Mouse (Mus musculus): ENCODE data around the gene Galns. TPM values are rescaled to one million over a fixed set of nuclear protein-coding genes. Genes with fewer than 3 reads are reported as not detected.

Gene Galns
- polyA plus RNA-seq, 1 experiment from 2014 or later, result 4.5 TPM

GRCm38 (mm10) chr8:122546066-122546755, 65.1 kb downstream of the Galns start:
- no peak overlapping the region for H3K4me2 ChIP-seq (replicated peaks)
- H3K4me3 ChIP-seq, result no peak overlapping the region
- no peak overlapping the region for H3K27ac ChIP-seq (replicated peaks)
- no peaks in the 10 kb centered on the region for H3K9me3 ChIP-seq
- H3K36me3 ChIP-seq, result no peaks in the 10 kb centered on the region
- no peak for ATAC-seq (replicated peaks)
- H3K9ac ChIP-seq (replicated peaks), result no peak overlapping the region
- H3K27me3 ChIP-seq, result peaks cover 14% of the 10 kb centered on the region
- WGBS, result 88% methylated on average over 7 of the region's 7 CpGs
- H3K4me1 ChIP-seq, result peaks cover 14% of the 10 kb centered on the region

GRCm38 (mm10) chr8:122544138-122544537, 67.1 kb downstream of the Galns start:
- H3K27me3 ChIP-seq, result no peaks in the 10 kb centered on the region
- WGBS, result 86% methylated on average over 8 of the region's 8 CpGs
- no peak overlapping the region for H3K4me3 ChIP-seq
- no peak for ATAC-seq (replicated peaks)
- H3K4me1 ChIP-seq, result no peaks in the 10 kb centered on the region
- H3K9me3 ChIP-seq, result no peaks in the 10 kb centered on the region
- no peak overlapping the region for H3K4me2 ChIP-seq (replicated peaks)
- H3K9ac ChIP-seq (replicated peaks), result no peak overlapping the region
- no peaks in the 10 kb centered on the region for H3K36me3 ChIP-seq
- no peak overlapping the region for H3K27ac ChIP-seq (replicated peaks)

- Histone ChIP-seq H3K4me3 (no peak overlapping the region), H3K9ac (replicated peaks) (no peak overlapping the region), H3K4me2 (replicated peaks) (no peak overlapping the region), H3K36me3 (no peaks in the 10 kb centered on the region), H3K4me1 (no peaks in the 10 kb centered on the region), H3K9me3 (no peaks in the 10 kb centered on the region), H3K27ac (replicated peaks) (no peak overlapping the region), H3K27me3 (no peaks in the 10 kb centered on the region)
- 88% methylated on average over 9 of the region's 9 CpGs for WGBS
- no peak for ATAC-seq (replicated peaks)
These were observed 72.8 kb downstream of the Galns start for GRCm38 (mm10) chr8:122538310-122539076.

- Histone ChIP-seq H3K4me1 (no peaks in the 10 kb centered on the region), H3K9ac (replicated peaks) (no peak overlapping the region), H3K4me3 (no peak overlapping the region), H3K27me3 (no peaks in the 10 kb centered on the region), H3K36me3 (no peaks in the 10 kb centered on the region), H3K4me2 (replicated peaks) (no peak overlapping the region), H3K27ac (replicated peaks) (no peak overlapping the region), H3K9me3 (no peaks in the 10 kb centered on the region)
- 96% methylated on average over 2 of the region's 2 CpGs for WGBS
- no peak for ATAC-seq (replicated peaks)
These were observed 73.5 kb downstream of the Galns start for GRCm38 (mm10) chr8:122537812-122538211.

- no peak overlapping the region for H3K4me3 ChIP-seq
- ATAC-seq (replicated peaks), result no peak
- H3K27me3 ChIP-seq, result no peaks in the 10 kb centered on the region
- no peaks in the 10 kb centered on the region for H3K9me3 ChIP-seq
- H3K9ac ChIP-seq (replicated peaks), result no peak overlapping the region
- no peak overlapping the region for H3K4me2 ChIP-seq (replicated peaks)
- WGBS, result 82% methylated on average over 6 of the region's 6 CpGs
- no peaks in the 10 kb centered on the region for H3K4me1 ChIP-seq
- no peak overlapping the region for H3K27ac ChIP-seq (replicated peaks)
- H3K36me3 ChIP-seq, result no peaks in the 10 kb centered on the region
These were observed 74.2 kb downstream of the Galns start for GRCm38 (mm10) chr8:122537033-122537432.

GRCm38 (mm10) chr8:122531312-122531711, 80.0 kb downstream of the Galns start:
- no peak overlapping the region for H3K4me3 ChIP-seq
- WGBS, result 81% methylated on average over 8 of the region's 8 CpGs
- H3K4me2 ChIP-seq (replicated peaks), result no peak overlapping the region
- H3K36me3 ChIP-seq, result no peaks in the 10 kb centered on the region
- no peak overlapping the region for H3K27ac ChIP-seq (replicated peaks)
- no peaks in the 10 kb centered on the region for H3K9me3 ChIP-seq
- no peaks in the 10 kb centered on the region for H3K4me1 ChIP-seq
- no peaks in the 10 kb centered on the region for H3K27me3 ChIP-seq
- ATAC-seq (replicated peaks), result no peak
- H3K9ac ChIP-seq (replicated peaks), result no peak overlapping the region

GRCm38 (mm10) chr8:122529159-122529558, 82.1 kb downstream of the Galns start:
- ATAC-seq (replicated peaks), result no peak
- WGBS, result 92% methylated on average over 4 of the region's 4 CpGs
- Histone ChIP-seq H3K27me3 (no peaks in the 10 kb centered on the region), H3K27ac (replicated peaks) (no peak overlapping the region), H3K4me1 (peaks cover 6% of the 10 kb centered on the region), H3K9ac (replicated peaks) (no peak overlapping the region), H3K4me3 (no peak overlapping the region), H3K36me3 (no peaks in the 10 kb centered on the region), H3K4me2 (replicated peaks) (no peak overlapping the region), H3K9me3 (no peaks in the 10 kb centered on the region)

Small RNA genes within 50 kb of the gene (microRNA-seq; reads per million reads assigned to microRNA genes)
- gene Mir6396, result not detected

Other genes starting within 250 kb of the Galns start
- 48.4 and 50.1 TPM in 2 replicates for gene Zc3h18, start 234.9 kb downstream of the Galns start, polyA plus RNA-seq (2015; fragmentation: Nextera tagmentation; extraction: Ambion mirVana)
- not detected in 2 replicates for gene Il17c, start 189.4 kb downstream of the Galns start, polyA plus RNA-seq (2015; fragmentation: Nextera tagmentation; extraction: Ambion mirVana)
- 30.1 and 32.8 TPM in 2 replicates for gene Cyba, start 178.5 kb downstream of the Galns start, polyA plus RNA-seq (2015; fragmentation: Nextera tagmentation; extraction: Ambion mirVana)
- gene Mvd, start 168.0 kb downstream of the Galns start, polyA plus RNA-seq (2015; fragmentation: Nextera tagmentation; extraction: Ambion mirVana), result 50.3 and 51.7 TPM in 2 replicates
- not detected in 2 replicates for gene Snai3, start 150.7 kb downstream of the Galns start, polyA plus RNA-seq (2015; fragmentation: Nextera tagmentation; extraction: Ambion mirVana)
- 40.2 and 44.8 TPM in 2 replicates for gene Rnf166, start 135.4 kb downstream of the Galns start, polyA plus RNA-seq (2015; fragmentation: Nextera tagmentation; extraction: Ambion mirVana)
- 79.0 and 84.4 TPM in 2 replicates for gene Ctu2, start 135.3 kb downstream of the Galns start, polyA plus RNA-seq (2015; fragmentation: Nextera tagmentation; extraction: Ambion mirVana)
- gene Piezo1, start 60.1 kb downstream of the Galns start, polyA plus RNA-seq (2015; fragmentation: Nextera tagmentation; extraction: Ambion mirVana), result 2.1 and 2.6 TPM in 2 replicates
- gene Cdt1, start 43.4 kb downstream of the Galns start, polyA plus RNA-seq (2015; fragmentation: Nextera tagmentation; extraction: Ambion mirVana), result 14.6 and 16.3 TPM in 2 replicates
- gene Aprt, start 34.6 kb downstream of the Galns start, polyA plus RNA-seq (2015; fragmentation: Nextera tagmentation; extraction: Ambion mirVana), result 187 TPM in 2 replicates
- gene Trappc2l, start 177 bp upstream of the Galns start, polyA plus RNA-seq (2015; fragmentation: Nextera tagmentation; extraction: Ambion mirVana), result 80.4 and 87.9 TPM in 2 replicates
- not detected in 2 replicates for gene Pabpn1l, start 11.3 kb upstream of the Galns start, polyA plus RNA-seq (2015; fragmentation: Nextera tagmentation; extraction: Ambion mirVana)
- 13.2 and 14.0 TPM in 2 replicates for gene Cbfa2t3, start 87.6 kb upstream of the Galns start, polyA plus RNA-seq (2015; fragmentation: Nextera tagmentation; extraction: Ambion mirVana)
- gene Acsf3, start 164.0 kb upstream of the Galns start, polyA plus RNA-seq (2015; fragmentation: Nextera tagmentation; extraction: Ambion mirVana), result 14.6 and 16.4 TPM in 2 replicates
- gene Cdh15, start 236.5 kb upstream of the Galns start, polyA plus RNA-seq (2015; fragmentation: Nextera tagmentation; extraction: Ambion mirVana), result 1.2 TPM in 2 replicates